ENCODE assay signal across 8 mouse cellular contexts in genomic region chr12:80114031-80114891, GRCm38 (mm10). TPM values are rescaled to one million over a fixed set of nuclear protein-coding genes. Genes with fewer than 3 reads are reported as not detected.
DNase-seq lines count a peak whose midpoint lies in the region; ATAC-seq and TF ChIP-seq lines count a peak whose summit lies in the region.

No protein-coding gene starts in this region.

- no peak for TF ChIP-seq RAD21 in CH12.LX (IDR thresholded peaks at IDR 0.05; ENCODE audit: low read depth, low read length)

- no peaks in the 10 kb centered on the region for H3K9me3 ChIP-seq in CH12.LX (replicated peaks; ENCODE audit: low read length)
- H3K9me3 ChIP-seq in erythroblast, embryonic 14.5 days (ENCODE audit: control insufficient read depth, low read length), result no peaks in the 10 kb centered on the region
- no peaks in the 10 kb centered on the region for H3K9me3 ChIP-seq in heart, embryonic 12.5 days (replicated peaks)
- H3K9me3 ChIP-seq in kidney, embryonic 15.5 days (replicated peaks), result no peaks in the 10 kb centered on the region
- no peaks in the 10 kb centered on the region for H3K9me3 ChIP-seq in lung, embryonic 15.5 days

- under 1% methylated on average over 51 of the region's 51 CpGs for WGBS in bone marrow, adult 2 months
- WGBS in heart, embryonic 12.5 days, result under 1% methylated on average over 51 of the region's 51 CpGs
- under 1% methylated on average over 51 of the region's 51 CpGs for WGBS in kidney, embryonic 15.5 days
- 1% methylated on average over 51 of the region's 51 CpGs for WGBS in lung, embryonic 15.5 days
- WGBS in thymus, adult 2 months, result under 1% methylated on average over 51 of the region's 51 CpGs

- H3K36me3 ChIP-seq in CH12.LX (replicated peaks in 1 of 2; ENCODE audit: control insufficient read depth in 1 of 2, insufficient read depth in 1 of 2, low read length in 1 of 2), result peaks cover 16 to 36% of the 10 kb centered on the region in 2 experiments
- peaks cover 18% of the 10 kb centered on the region for H3K36me3 ChIP-seq in erythroblast, embryonic 14.5 days (ENCODE audit: control insufficient read depth)
- peaks cover 12% of the 10 kb centered on the region for H3K36me3 ChIP-seq in heart, embryonic 12.5 days
- H3K36me3 ChIP-seq in kidney, embryonic 15.5 days, result peaks cover 13% of the 10 kb centered on the region
- H3K36me3 ChIP-seq in lung, embryonic 15.5 days, result peaks cover 10% of the 10 kb centered on the region
- peaks cover 15% of the 10 kb centered on the region for H3K36me3 ChIP-seq in thymus, adult 2 months (ENCODE audit: control insufficient read depth, insufficient read depth, low read length)

- peak overlapping the region; percentile 94 for H3K9ac ChIP-seq in CH12.LX (ENCODE audit: insufficient read depth, low read depth)
- H3K9ac ChIP-seq in heart, embryonic 12.5 days, result peak overlapping the region; percentile 92
- peak overlapping the region; percentile 79 for H3K9ac ChIP-seq in kidney, embryonic 15.5 days
- peak overlapping the region; percentile 80 for H3K9ac ChIP-seq in lung, embryonic 15.5 days

- H3K4me1 ChIP-seq in CH12.LX (ENCODE audit: control insufficient read depth in 1 of 2, insufficient read depth in 2 of 2), result peaks cover 7 to 32% of the 10 kb centered on the region in 2 experiments; a peak in 3 of 4 replicates
- peaks cover 1% of the 10 kb centered on the region; the same call in 1 of the 2 replicates for H3K4me1 ChIP-seq in bone marrow, adult 2 months (ENCODE audit: control insufficient read depth, insufficient read depth, low read length)
- H3K4me1 ChIP-seq in erythroblast, embryonic 14.5 days (ENCODE audit: control insufficient read depth), result peaks cover 83% of the 10 kb centered on the region
- peaks cover 33% of the 10 kb centered on the region for H3K4me1 ChIP-seq in heart, embryonic 12.5 days (replicated peaks)
- H3K4me1 ChIP-seq in kidney, embryonic 15.5 days, result peaks cover 48% of the 10 kb centered on the region
- peaks cover 19% of the 10 kb centered on the region; the same call in 1 of the 2 replicates for H3K4me1 ChIP-seq in lung, embryonic 15.5 days
- H3K4me1 ChIP-seq in thymus, adult 2 months (replicated peaks; ENCODE audit: control insufficient read depth, insufficient read depth, low read length), result peaks cover 31% of the 10 kb centered on the region

- dilution Hi-C loops in CH12.LX (cut with MboI; ENCODE audit: extremely low pct_ligation_motif_present, extremely low pct_unique_long_range_greater_than_20kb, low sequenced_read_pairs), result no loop called here

- no peak for TF ChIP-seq CTCF in CH12.LX (conservative IDR thresholded peaks at IDR 0.05 in 1 of 2, IDR thresholded peaks at IDR 0.05 in 1 of 2; ENCODE audit: low read depth in 2 of 2, low read length in 2 of 2)
- TF ChIP-seq CTCF in bone marrow, adult 2 months (IDR thresholded peaks at IDR 0.05; ENCODE audit: control insufficient read depth, insufficient read depth, low read length), result no peak
- 0 out of 2 replicates have a peak, but pooled peaks have one; percentile 24 for TF ChIP-seq CTCF in thymus, adult 2 months (IDR thresholded peaks at IDR 0.05; ENCODE audit: borderline replicate concordance, control insufficient read depth, extremely low read depth, insufficient read depth, low read length, poor library complexity)

- peak overlapping the region; percentile 97 for H3K4me2 ChIP-seq in CH12.LX (ENCODE audit: insufficient read depth, low read depth, poor library complexity, severe bottlenecking)
- peak overlapping the region; percentile 87 for H3K4me2 ChIP-seq in heart, embryonic 12.5 days
- H3K4me2 ChIP-seq in kidney, embryonic 15.5 days, result peak overlapping the region; percentile 84
- peak overlapping the region; percentile 88 for H3K4me2 ChIP-seq in lung, embryonic 15.5 days

- peak; percentile 57 for DNase-seq in CH12.LX (ENCODE audit: extremely low read depth)
- DNase-seq in thymus, adult 2 months, result peak; percentile 71

- peak overlapping the region; percentile 69 to 77 (median 70) for H3K4me3 ChIP-seq in CH12.LX (replicated peaks in 1 of 3; ENCODE audit: low read depth in 2 of 3, low read length in 2 of 3, poor library complexity in 1 of 3)
- H3K4me3 ChIP-seq in bone marrow, adult 2 months (replicated peaks; ENCODE audit: control insufficient read depth, low read depth, low read length), result peak overlapping the region; percentile 76
- peak overlapping the region; percentile 85 for H3K4me3 ChIP-seq in erythroblast, embryonic 14.5 days (replicated peaks)
- peak overlapping the region; percentile 97 for H3K4me3 ChIP-seq in heart, embryonic 12.5 days
- peak overlapping the region; percentile 84 for H3K4me3 ChIP-seq in kidney, embryonic 15.5 days (replicated peaks)
- peak overlapping the region; percentile 80 for H3K4me3 ChIP-seq in lung, embryonic 15.5 days
- peak overlapping the region; percentile 89 for H3K4me3 ChIP-seq in thymus, adult 2 months (ENCODE audit: control insufficient read depth, insufficient read depth, low read length)

- peak overlapping the region; percentile 90 for H3K27ac ChIP-seq in CH12.LX (ENCODE audit: insufficient read depth, low read depth)
- H3K27ac ChIP-seq in bone marrow, adult 2 months (ENCODE audit: control insufficient read depth, insufficient read depth, low read depth, low read length, poor library complexity), result peak overlapping the region; percentile 94
- H3K27ac ChIP-seq in heart, embryonic 12.5 days (ENCODE audit: poor library complexity, severe bottlenecking), result peak overlapping the region; percentile 98
- H3K27ac ChIP-seq in kidney, embryonic 15.5 days, result peak overlapping the region; percentile 99
- peak overlapping the region; percentile 99 for H3K27ac ChIP-seq in lung, embryonic 15.5 days
- H3K27ac ChIP-seq in thymus, adult 2 months (ENCODE audit: control insufficient read depth, insufficient read depth, low read length), result peak overlapping the region; percentile 100

- peak; percentile 36; the same call in 1 of the 2 replicates for TF ChIP-seq POLR2A in CH12.LX (IDR thresholded peaks at IDR 0.05; ENCODE audit: low read depth, low read length)
- TF ChIP-seq POLR2A in bone marrow, adult 2 months (IDR thresholded peaks at IDR 0.05; ENCODE audit: borderline replicate concordance, control insufficient read depth, low read depth, low read length), result peak; percentile 52; the same call in 1 of the 2 replicates
- peak; percentile 29; the same call in 1 of the 2 replicates for TF ChIP-seq POLR2A in thymus, adult 2 months (IDR thresholded peaks at IDR 0.05; ENCODE audit: control insufficient read depth, extremely low read depth, insufficient read depth, low read length, poor library complexity)

- peaks cover 57% of the 10 kb centered on the region for H3K79me2 ChIP-seq in CH12.LX (replicated peaks; ENCODE audit: control insufficient read depth, extremely low read depth, insufficient read depth, poor library complexity, severe bottlenecking)

- no peak for TF ChIP-seq EP300 in CH12.LX (IDR thresholded peaks at IDR 0.05; ENCODE audit: low read length)

- in situ Hi-C loops in CH12.LX (cut with MboI; ENCODE audit: low pct_ligation_motif_present, low pct_unique_long_range_greater_than_20kb, low sequenced_read_pairs), result loop anchor here (10.0 to 25.0 kb wide), 2 partner anchors 277 to 509 kb away; no protein-coding TSS in a partner anchor

- no peaks in the 10 kb centered on the region for H3K27me3 ChIP-seq in CH12.LX (replicated peaks)
- H3K27me3 ChIP-seq in erythroblast, embryonic 14.5 days (ENCODE audit: control insufficient read depth), result no peaks in the 10 kb centered on the region
- no peaks in the 10 kb centered on the region for H3K27me3 ChIP-seq in heart, embryonic 12.5 days (replicated peaks)
- H3K27me3 ChIP-seq in kidney, embryonic 15.5 days, result no peaks in the 10 kb centered on the region
- no peaks in the 10 kb centered on the region for H3K27me3 ChIP-seq in lung, embryonic 15.5 days
- H3K27me3 ChIP-seq in thymus, adult 2 months (ENCODE audit: control insufficient read depth, insufficient read depth, low read length), result no peaks in the 10 kb centered on the region

- no peak for ATAC-seq in heart, embryonic 12.5 days (ENCODE audit: insufficient number of reproducible peaks, low FRiP score)
- no peak for ATAC-seq in kidney, embryonic 15.5 days (replicated peaks; ENCODE audit: low FRiP score)
- peak; percentile 24; the same call in 1 of the 2 replicates for ATAC-seq in lung, embryonic 15.5 days (ENCODE audit: borderline replicate concordance, extremely low read depth, low FRiP score, low TSS enrichment)
- ATAC-seq in neutrophil, adult 5-6 weeks (ENCODE audit: extremely low read depth, insufficient number of reproducible peaks, low FRiP score, poor library complexity, severe bottlenecking), result peak; percentile 8; the same call in 1 of the 2 replicates

TF ChIP-seq in CH12.LX, 34 proteins besides CTCF, POLR2A, EP300 and RAD21:
- TF ChIP-seq MAZ (IDR thresholded peaks at IDR 0.05; ENCODE audit: low read depth, low read length) (no peak), MAX (IDR thresholded peaks at IDR 0.05; ENCODE audit: low read length) (no peak), MXI1 (IDR thresholded peaks at IDR 0.05; ENCODE audit: low read depth, low read length) (no peak), SIN3A (IDR thresholded peaks at IDR 0.05; ENCODE audit: low read length) (no peak), UBTF (IDR thresholded peaks at IDR 0.05; ENCODE audit: low read depth, low read length) (peak; percentile 88), TBP (conservative IDR thresholded peaks at IDR 0.05; ENCODE audit: low read depth, low read length) (0 out of 2 replicates have a peak, but pooled peaks have one; percentile 18)

RNA-seq across cellular contexts. Expression of gene Zfp36l1, which starts 1.4 kb away (rescaled TPM):
- total RNA-seq in CH12.LX (2012; rRNA removed), result 42.3 and 50.7 TPM in 2 replicates
- 26.2 and 32.7 TPM in 2 replicates for total RNA-seq in CH12.LX (2014; rRNA removed)
- 175 and 192 TPM in 2 replicates for polyA plus RNA-seq in CH12.LX (2012; ENCODE audit: insufficient read length, low read depth)
- 20.1 and 33.6 TPM in 2 replicates for polyA plus RNA-seq in bone marrow, adult 2 months (2011; ENCODE audit: insufficient read depth, insufficient read length, low replicate concordance, missing spikeins)
- polyA plus RNA-seq in erythroblast, embryonic 14.5 days (2012), result 8.0 and 9.0 TPM in 2 replicates
- 98.4 and 101 TPM in 2 replicates for polyA plus RNA-seq in heart, embryonic 12.5 days (2016; fragmentation: Nextera tagmentation; extraction: Ambion mirVana)
- polyA plus RNA-seq in kidney, embryonic 15.5 days (2015; fragmentation: Nextera tagmentation; extraction: Ambion mirVana), result 136 and 154 TPM in 2 replicates
- 139 and 147 TPM in 2 replicates for polyA plus RNA-seq in lung, embryonic 15.5 days (2015; fragmentation: Nextera tagmentation; extraction: Ambion mirVana)
- total RNA-seq in neutrophil, adult 5-6 weeks (2017), result 142 and 166 TPM in 2 replicates
- 253 and 297 TPM in 2 replicates for polyA plus RNA-seq in thymus, adult 2 months (2012; rRNA removed)

Comparison
In these comparisons a context has a peak if more than half of its experiments do, and no peak if none do; other contexts are left out.
1. ATAC-seq: peak in lung, embryonic 15.5 days (single experiment) and neutrophil, adult 5-6 weeks (single experiment); none in heart, embryonic 12.5 days (single experiment) and kidney, embryonic 15.5 days (single experiment).
2. Peak in every context shown above with its lines, with median percentiles within 50 percentile points of each other: H3K27ac ChIP-seq, H3K4me2 ChIP-seq, H3K4me3 ChIP-seq, H3K9ac ChIP-seq and POLR2A ChIP-seq.